Mouse (Mus musculus) gastrocnemius, postnatal 36 days (tissue): ENCODE measurements around the gene Wnt1. TPM values are rescaled to one million over a fixed set of nuclear protein-coding genes. Genes with fewer than 3 reads are reported as not detected.
A peak's percentile ranks its signal among the peaks of the same experiment; 100 is the strongest.

Experiments used
- DNase-seq, 2 experiments: peaks; one replicate each; pipeline ENCODE4 v3.0.0; 2022
- intact Hi-C: fragments of 180-260 bp; cut with DNase I; formaldehyde crosslinking; loops from one replicate; pipeline ENCODE4 v1.15.1; 2025
- total RNA-seq, 2 experiments: library from RNA; stranded (reverse); gene quantifications; 2 replicates each; pipeline ENCODE4 v1.2.3; 2021

Wnt1 gene
- total RNA-seq, 2 experiments from 2014 or later: not detected

DNA sequence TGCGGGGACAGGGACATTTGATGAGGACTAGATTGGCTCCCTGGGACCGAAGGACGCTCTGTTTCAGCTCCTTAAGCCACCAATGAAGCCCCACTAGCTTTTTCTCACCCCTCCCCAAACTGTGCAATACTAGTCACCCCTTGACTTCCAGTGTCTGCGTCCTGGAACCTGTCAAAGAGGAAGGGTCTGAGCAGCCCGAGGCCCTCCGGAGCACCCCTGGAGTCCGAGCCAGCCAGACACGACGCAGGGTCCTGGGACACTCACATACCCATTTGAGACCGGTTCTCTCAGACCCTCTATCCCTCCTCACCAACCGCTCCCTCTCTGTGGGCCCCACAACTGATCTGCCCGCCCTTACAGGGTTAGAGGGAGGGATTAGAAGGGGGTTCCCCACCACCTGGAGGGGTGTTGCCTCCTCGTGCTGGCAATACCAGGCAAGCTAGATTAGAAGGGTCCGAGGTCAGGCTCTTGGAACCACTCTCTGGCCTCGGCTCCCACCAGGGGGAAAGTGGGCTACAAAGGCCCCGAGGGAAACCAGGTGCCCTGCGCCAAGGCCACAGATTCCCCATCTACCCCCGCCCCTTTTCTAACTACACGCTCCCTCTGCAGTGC, 12.5 kb upstream of the Wnt1 start:
- no peak for DNase-seq
- intact Hi-C loops: no loop called here

DNA sequence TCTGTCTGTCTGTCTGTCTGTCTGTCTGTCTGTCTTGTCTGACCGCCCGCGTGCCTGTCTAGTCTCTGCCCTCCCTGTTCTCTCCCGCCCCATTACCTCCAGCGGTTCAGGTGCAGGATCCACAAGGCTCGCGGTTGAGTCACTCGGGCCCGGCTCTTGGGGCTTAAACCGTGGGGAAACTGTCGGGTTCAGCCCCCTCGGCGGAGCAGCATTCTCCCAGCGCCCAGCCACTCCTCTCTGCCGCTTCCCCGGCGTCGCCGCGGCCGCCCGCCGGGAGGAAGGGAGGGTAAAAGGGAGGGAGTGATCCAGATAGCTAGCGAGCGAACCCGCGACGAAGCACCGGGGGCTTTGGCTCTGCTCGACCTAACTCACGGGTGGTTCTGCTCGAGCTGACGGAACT, 11.9 kb upstream of the Wnt1 start, which contains the start of gene Wnt10b:
Gene Wnt10b (minus strand): TSS at position 389 of the 400 bp plus-strand sequence.
- DNase-seq: no peak
- intact Hi-C loops: no loop called here

DNA sequence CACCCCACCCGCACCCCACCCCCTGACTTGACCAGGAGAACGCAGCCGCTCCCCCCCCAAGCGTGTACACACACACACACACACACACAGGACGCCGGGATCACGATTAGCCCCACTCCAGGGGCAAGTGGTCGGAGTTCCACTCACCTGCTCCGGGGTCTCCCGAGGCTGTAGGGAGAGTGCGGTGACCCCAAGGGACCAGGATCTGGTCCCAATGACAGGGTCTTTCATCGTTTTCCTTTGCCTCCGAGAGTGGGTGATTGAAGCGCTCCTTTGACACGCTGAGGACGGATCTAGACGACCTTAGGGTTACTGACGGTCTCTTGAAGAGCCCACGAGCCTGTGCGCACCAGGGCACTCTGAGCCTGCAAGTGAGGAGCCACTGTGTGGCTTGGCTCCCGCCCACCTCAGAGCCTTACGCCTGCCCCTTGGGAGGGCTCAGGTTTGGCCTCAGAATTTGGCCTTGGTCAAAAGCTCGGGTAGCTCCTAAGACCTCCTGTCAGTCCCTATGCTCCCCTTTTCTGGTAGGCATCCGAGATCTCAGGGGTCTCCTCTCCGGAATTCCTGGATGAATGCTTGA, 11.4 kb upstream of the Wnt1 start:
- DNase-seq: no peak
- intact Hi-C loops: no loop called here

DNA sequence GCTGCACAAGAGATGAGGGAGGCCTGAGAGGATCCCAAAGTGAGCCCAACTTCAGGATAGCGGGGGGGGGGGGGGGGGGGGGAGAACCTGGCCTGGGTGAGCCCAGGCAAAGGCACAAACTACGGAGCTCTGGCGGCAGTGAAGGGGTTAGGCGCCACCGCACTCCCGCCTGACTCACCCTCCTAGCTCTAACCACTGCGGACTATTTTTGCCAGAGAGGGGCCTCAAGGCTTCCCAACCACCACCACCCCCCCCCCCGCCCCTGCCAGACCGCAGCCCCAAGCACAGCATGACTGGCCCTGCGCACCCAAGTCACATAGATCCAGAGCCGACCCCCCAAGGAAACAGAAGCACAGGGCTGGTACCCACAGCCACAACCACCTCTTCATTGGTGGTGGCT, 10.9 kb upstream of the Wnt1 start:
- DNase-seq: no peak
- intact Hi-C loops: no loop called here

DNA sequence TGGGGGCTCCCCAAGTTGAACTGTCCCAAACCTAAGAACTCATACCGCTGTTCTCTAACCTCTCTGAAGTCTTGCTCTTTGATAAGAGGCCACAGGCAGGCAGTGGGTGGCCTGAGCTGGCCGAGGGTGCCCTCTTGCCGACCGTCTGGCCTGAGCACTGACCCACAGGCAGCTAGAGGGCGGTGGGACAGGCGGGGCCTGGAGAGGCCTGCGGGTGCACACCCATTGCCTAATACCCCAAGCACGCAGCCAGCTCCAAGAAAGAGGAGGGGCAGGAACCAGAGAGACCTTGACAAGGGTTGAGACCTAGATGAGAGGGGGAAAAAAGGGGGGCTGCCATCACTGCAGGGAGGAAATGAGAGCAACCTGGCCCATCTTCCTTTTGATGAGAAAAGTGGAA, 9.6 kb upstream of the Wnt1 start:
- intact Hi-C loops: no loop called here
- no peak for DNase-seq

DNA sequence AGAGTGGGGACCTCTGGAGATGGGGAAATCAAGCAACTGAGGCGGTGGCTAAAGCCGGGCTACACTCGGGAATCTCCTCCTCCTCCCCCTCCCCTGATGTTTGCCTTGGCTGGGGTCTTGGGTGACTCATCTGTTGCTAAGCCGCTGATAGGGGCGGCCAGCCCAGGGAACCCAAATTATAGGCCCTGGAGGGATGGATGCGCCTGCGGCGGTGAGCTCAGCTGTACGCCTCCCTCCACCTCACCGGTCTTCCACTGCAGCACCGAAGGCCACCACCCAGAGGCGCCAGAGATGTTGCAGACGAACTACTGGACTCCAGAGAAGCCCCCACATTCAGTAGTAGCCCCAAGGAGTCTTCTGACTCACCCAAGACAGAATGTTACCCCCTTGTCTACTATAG, 9.1 kb upstream of the Wnt1 start:
- DNase-seq: peak; percentile 36 to 48
- intact Hi-C loops: no loop called here

DNA sequence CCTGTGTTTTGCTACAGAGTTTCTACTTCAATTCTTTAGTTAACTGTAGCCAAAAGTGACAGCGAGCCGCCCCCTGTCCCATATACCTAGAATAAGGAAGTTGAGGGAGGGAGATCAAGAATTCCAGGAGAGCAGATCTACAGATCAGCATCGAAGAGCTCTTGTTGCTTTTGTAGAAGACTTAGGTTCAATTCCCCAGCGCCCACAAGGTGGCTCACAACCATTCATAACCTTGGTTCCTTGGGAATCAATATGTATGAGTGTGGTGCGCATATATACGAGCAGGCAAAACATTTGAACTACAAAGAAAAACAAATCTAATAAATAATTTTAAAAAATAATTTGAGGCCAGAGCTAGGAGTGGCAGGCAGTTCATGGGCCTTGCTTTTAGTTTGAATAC, 8.5 kb upstream of the Wnt1 start:
- no peak for DNase-seq
- intact Hi-C loops: no loop called here

DNA sequence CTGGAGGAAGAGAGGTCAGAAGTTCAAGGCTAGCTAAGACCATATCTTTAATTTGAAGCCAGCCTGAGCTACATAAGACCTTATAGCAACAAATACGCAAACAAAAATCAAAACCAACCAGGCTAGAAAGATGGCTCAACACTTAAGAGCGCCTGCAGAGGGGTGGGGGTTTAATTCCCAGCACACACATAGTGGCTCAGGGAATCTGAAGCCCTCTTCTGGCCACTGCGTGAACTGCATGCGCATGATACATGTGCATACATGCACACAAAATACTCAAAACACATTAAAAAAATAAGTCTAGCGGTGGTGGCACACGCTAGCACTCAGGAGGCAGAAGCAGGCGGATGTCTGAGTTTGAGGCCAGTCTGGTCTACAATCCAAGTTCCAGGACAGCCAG, 3.9 kb upstream of the Wnt1 start:
- DNase-seq: no peak
- intact Hi-C loops: no loop called here

DNA sequence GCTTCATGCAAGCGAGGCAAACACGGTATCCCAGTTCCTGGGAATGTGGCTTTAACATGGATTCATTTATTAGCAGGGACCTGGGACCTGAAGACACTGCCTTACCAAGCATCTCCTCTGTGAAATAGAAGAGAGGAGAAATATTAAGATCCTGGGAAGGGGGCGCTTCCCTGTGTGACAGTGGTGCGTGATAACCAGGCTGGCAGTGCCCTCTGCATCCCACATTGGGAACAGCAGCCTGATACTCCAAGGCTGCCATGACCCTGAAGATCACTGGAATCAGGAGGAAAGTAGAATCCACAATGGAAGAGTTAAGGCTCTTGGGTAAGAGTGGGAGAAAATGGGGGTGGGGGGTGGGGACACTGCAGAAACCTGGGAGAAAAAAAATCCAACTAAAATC, 1.7 kb upstream of the Wnt1 start:
- no peak for DNase-seq
- intact Hi-C loops: no loop called here

DNA sequence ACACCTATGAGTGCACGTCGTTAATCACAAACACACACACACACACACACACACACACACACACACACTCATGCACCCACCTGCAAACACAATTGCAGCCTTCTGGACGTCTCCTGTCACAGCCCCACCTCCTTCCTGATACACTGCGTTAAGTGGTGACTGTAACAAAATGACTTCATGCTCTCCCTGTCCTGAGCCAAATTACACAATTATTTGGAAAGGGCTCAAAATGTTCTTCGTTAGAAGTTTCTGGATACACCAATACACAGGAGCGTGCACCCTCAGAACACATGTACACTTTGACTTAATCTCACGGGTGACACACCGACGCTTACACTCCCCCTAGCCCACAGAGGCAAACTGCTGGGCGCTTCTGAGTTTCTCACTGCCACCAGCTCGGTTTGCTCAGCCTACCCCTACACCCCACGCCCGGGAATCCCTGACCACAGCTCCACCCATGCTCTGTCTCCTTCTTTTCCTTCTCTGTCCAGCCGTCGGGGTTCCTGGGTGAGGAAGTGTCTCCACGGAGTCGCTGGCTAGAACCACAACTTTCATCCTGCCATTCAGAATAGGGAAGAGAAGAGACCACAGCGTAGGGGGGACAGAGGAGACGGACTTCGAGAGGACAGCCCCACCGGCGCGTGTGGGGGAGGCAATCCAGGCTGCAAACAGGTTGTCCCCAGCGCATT, 541 bp upstream of the Wnt1 start:
- DNase-seq: no peak
- intact Hi-C loops: no loop called here

DNA sequence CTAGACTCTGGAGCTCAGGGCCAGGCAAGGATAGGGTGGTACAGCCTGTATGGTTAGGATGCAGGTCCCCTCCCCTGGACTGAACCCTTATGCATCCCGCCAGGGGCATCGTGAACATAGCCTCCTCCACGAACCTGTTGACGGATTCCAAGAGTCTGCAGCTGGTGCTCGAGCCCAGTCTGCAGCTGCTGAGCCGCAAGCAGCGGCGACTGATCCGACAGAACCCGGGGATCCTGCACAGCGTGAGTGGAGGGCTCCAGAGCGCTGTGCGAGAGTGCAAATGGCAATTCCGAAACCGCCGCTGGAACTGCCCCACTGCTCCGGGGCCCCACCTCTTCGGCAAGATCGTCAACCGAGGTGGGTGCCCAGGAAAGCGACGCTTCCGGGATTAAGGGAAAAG, 1.1 kb downstream of the Wnt1 start:
- DNase-seq: no peak
- intact Hi-C loops: no loop called here

DNA sequence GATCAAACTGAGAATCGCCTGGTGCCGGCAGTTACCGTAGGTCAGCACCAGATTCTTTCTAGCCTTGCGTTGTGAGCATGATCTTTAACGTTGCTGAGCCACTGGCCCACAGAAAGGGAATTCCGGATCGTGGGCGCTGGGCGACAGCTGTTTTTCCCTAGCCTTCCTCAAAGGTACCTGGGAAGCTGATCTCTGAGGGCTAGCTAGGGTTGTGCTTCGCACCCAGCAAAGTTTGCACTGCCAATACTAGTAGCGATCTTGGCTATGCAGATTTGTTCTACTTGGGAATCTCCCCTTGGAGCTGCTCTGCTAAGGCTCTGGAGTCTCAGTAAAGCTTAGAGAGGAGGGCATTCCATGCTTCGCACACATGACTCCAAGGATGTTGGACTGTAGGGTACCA, 1.6 kb downstream of the Wnt1 start:
- intact Hi-C loops: no loop called here
- DNase-seq: no peak

DNA sequence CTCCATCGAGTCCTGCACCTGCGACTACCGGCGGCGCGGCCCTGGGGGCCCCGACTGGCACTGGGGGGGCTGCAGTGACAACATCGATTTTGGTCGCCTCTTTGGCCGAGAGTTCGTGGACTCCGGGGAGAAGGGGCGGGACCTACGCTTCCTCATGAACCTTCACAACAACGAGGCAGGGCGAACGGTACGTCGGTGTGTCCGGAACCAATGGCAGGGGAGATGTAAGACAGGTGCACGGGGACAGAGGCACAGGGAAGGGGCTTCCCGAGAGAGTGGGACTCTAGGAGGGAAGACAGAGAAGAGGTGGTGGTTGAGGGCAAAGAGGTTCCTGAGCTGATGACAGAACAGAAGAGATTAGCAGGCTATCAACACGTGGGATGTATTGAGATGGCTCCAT, 2.1 kb downstream of the Wnt1 start:
- no peak for DNase-seq

DNA sequence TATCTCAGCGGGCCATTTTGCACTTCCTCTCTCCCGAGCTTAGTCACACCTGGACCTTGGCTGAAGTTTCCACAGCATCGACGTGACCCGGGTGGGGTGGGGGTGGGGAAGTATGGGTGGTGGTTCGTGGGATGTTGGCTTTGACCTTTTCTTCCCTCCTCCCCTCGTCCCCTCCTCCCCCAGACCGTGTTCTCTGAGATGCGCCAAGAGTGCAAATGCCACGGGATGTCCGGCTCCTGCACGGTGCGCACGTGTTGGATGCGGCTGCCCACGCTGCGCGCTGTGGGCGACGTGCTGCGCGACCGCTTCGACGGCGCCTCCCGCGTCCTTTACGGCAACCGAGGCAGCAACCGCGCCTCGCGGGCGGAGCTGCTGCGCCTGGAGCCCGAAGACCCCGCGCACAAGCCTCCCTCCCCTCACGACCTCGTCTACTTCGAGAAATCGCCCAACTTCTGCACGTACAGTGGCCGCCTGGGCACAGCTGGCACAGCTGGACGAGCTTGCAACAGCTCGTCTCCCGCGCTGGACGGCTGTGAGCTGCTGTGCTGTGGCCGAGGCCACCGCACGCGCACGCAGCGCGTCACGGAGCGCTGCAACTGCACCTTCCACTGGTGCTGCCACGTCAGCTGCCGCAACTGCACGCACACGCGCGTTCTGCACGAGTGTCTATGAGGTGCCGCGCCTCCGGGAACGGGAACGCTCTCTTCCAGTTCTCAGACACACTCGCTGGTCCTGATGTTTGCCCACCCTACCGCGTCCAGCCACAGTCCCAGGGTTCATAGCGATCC, 2.8 kb downstream of the Wnt1 start:
- no peak for DNase-seq
- intact Hi-C loops: no loop called here

More for the DNA sequence above, 2.1 kb downstream of the Wnt1 start:
- intact Hi-C loops: no loop called here

DNA sequence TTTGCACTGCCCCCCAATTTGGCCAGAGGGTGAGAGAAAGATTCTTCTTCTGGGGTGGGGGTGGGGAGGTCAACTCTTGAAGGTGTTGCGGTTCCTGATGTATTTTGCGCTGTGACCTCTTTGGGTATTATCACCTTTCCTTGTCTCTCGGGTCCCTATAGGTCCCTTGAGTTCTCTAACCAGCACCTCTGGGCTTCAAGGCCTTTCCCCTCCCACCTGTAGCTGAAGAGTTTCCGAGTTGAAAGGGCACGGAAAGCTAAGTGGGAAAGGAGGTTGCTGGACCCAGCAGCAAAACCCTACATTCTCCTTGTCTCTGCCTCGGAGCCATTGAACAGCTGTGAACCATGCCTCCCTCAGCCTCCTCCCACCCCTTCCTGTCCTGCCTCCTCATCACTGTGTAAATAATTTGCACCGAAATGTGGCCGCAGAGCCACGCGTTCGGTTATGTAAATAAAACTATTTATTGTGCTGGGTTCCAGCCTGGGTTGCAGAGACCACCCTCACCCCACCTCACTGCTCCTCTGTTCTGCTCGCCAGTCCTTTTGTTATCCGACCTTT, 3.6 kb downstream of the Wnt1 start:
- intact Hi-C loops: no loop called here

DNA sequence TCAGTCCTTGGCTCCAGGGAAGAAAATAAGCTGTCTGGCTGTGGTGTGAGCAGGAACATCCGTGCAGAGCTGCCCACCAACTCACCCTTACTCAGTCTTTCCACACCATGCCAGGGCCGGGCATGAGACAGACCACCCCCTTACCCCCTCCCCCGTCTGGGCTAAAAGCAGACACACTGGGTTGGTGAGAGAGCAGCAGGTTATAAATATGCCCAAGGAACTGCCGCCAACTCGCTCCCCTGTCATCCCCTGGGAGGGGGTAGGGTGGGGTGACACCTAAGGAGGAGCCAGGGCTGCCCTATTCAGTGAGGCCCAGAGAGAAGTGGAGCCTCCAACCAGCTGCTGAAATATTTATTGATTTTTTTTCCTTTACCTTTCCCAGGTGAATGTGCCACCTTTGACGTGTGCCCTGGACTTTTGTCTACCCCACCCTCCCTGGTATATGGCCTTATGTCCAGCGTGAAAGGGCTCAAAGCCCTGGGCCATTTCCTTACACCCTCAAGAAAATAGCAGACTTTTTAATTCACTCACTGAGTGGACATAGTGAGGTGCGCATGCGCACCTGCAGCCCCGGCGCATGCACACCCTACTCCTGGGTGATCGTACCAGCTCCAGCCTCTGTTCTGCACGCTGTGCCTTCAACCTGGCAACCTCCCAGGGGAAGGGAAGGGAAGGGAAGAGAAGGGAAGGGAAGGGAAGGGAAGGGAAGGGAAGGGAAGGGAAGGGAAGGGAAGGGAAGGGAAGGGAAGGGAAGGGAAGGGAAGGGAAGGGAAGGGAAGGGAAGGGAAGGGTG, 7.3 kb downstream of the Wnt1 start:
- DNase-seq: no peak
- intact Hi-C loops: no loop called here

More for the DNA sequence above, 3.6 kb downstream of the Wnt1 start:
- no peak for DNase-seq

DNA sequence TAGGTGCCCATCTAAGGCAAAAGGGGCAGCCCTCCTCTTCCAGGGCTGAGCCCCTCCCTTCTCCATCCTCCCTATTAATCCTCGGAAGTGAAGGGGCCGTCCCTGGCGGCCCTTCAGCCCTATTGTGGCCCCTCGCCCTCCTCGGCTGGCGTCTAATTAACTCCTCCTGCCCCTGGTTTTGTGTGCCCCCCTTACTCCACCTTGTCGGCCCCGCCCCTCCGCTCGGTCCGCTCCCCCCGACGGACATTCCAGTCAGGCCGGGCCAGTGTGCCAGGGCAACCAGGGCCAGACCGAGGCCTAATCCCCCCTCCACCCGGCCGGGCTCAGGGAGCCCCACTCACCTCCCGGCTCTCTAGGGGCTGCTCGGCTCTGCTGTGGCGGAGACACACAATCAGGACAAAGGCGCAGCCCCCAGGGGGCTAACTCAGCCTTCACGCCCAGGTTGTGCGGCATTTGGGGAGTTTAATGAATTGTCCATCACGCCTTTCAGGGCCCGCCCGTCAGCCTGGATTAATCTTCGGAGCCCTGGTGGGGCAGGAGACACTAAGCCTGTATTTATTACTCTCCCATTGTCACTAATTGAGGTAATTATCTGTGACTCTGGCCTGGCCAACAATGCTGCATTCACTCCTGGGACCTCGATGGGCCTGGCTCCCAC, 8.3 kb downstream of the Wnt1 start:
- no peak for DNase-seq
- intact Hi-C loops: no loop called here

DNA sequence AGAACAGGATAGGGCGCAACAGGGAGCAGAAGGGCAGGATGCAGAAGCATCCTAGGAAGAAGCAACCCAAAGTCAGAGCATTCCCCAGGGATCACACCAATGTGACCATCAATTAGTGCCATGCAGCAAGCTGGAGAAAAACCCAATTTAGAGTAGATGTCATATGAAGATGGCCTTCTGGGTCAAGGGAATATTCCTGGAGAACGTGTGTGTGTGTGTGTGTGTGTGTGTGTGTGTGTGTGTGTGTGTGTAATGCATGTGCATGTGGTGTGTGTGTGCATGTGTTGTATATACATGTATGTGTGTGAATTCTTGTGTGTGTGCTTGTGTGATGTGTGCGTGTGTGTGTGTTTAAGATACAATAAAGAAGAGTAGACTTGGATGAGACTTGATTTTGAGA, 9.2 kb downstream of the Wnt1 start:
- no peak for DNase-seq
- intact Hi-C loops: no loop called here

DNA sequence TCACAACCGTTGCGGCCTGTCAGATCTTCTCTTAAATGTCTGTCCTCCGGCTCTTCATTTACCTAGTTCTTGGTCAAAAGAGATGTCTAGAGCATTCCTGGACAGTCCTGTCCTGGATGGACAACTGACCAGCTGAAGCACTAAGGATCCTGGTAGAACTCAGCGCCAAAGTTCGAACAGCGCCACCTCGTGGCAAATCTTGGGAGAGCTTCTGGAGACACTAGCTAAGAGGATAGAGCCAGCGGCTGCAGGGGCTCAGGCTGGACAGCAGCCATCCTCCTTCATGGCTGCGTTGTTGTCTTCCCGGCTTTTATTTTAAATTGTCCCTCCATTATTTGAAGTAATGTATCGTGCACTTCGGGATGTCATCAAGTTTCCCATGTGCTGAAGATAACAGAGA, 9.7 kb downstream of the Wnt1 start:
- intact Hi-C loops: no loop called here

DNA sequence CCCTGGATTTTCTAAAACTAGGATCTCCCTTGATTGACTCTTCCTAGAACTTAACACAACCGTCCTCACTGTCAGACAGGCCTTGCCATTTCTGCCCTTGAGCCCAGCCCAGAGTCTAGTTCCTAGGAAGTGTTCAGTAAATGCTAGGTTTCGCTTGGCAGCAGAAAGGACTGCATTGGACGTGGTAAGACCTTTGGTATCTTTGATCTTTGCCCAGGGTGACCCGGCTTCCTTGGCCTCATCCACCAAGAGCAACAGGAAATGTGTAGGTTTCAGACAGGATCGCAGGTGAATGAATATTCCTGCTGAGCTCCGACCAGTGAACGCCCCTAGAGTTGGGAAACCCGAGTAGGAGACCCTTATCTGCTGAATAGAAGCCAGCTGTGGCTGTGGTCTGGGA, 13.3 kb downstream of the Wnt1 start:
- DNase-seq: no peak
- intact Hi-C loops: loop anchor here (5.0 kb wide), 1 partner anchor 141 kb away; the partner anchor contains the start of gene Ddx23

More for the DNA sequence above, 9.7 kb downstream of the Wnt1 start:
- peak; percentile 68 to 83 for DNase-seq
